Mouse (Mus musculus) erythroblast, embryonic 14.5 days (primary cell): ENCODE measurements around the gene Fbxo31.

Source experiments
- GATA1 ChIP-seq: IDR thresholded peaks from 2 replicates; pipeline ENCODE4 v1.6.1; 2012; ENCODE audit warnings: low read length, inconsistent platforms, mixed read lengths
- TAL1 ChIP-seq: IDR thresholded peaks from 3 replicates; pipeline ENCODE4 v1.6.1; 2012; ENCODE audit warnings: low read length, inconsistent platforms, mixed read lengths

- TF ChIP-seq GATA1, result no peak
- no peak for TF ChIP-seq TAL1
Observed at GRCm38 (mm10) chr8:121570335-121570734, 8.3 kb downstream of the Fbxo31 start.
